Mouse (Mus musculus) WW6 (cell line): ENCODE results near the gene Myadml2.

Experiments
- DNase-seq: peaks from one replicate; pipeline ENCODE4 v3.0.0-alpha.2; 2013; ENCODE audit warnings: low read depth, low spot score

The Myadml2 gene

DNA sequence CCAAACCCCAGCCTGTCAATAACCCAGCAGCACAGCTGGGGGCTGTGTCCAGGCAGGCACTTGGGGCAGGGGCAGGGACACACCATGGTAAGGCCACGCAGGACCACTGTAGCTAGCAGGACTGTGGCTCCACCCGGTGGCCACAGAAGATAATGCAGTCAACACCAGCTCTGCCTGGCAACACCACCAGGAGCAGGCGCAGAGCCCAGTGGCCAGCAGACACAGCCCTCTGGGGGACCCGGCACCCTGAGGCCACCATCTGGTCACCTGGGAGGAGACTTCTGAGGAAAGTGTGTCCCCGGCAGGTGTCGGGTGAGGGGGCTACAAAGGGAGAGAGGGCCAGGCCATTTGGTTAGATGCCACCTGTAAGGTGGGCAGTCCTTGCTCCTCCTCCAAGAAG, 35.2 kb downstream of the Myadml2 start:
- no peak for DNase-seq

DNA sequence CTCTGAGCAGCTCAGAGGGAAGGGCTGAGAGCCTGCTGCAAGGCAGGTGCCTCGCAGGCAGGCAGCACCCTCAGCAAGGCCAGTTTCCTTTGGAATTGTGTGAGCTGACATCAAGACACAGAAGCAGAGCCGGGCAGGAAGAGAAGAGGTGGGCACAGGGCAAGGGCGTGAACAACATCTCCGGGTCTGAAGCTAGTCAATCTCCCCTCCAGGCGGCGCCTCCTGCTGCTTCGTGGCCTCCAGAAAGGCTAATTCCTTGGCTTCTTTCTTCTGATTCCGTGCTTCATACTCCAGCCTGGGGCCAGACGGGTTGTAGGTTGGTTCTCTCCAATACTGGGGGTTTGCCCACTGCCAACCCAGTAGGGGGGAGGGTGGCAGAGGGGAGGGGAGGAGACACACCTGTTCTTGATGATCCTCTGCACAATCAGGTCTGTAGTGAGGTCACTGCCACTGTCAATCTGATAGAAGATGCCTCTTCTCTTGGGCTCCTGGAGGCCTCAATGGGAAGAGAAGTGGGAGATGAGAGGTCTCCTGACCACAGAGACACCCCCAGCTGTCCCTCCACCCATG, 37.4 kb downstream of the Myadml2 start:
- no peak for DNase-seq

DNA sequence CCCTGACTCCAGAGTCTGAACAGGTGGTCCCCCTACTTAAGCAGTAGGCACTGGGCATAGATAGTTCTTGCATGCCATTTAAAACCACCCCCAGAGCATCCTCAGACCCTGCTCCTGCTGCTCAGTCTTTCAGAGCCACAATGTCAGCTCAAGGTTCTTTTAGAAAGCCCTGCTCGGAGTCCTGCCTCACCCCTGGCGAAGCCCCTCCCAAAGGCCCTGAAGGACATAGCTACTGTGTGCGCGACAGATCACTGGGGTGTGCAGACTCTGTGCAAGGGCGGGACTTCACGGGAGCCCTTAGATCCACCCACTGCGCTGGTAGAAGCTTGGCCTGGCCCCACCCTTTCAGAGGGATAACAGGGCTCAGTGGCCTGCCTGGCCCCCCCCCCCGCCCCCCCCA, 38.7 kb downstream of the Myadml2 start:
- DNase-seq, result no peak

DNA sequence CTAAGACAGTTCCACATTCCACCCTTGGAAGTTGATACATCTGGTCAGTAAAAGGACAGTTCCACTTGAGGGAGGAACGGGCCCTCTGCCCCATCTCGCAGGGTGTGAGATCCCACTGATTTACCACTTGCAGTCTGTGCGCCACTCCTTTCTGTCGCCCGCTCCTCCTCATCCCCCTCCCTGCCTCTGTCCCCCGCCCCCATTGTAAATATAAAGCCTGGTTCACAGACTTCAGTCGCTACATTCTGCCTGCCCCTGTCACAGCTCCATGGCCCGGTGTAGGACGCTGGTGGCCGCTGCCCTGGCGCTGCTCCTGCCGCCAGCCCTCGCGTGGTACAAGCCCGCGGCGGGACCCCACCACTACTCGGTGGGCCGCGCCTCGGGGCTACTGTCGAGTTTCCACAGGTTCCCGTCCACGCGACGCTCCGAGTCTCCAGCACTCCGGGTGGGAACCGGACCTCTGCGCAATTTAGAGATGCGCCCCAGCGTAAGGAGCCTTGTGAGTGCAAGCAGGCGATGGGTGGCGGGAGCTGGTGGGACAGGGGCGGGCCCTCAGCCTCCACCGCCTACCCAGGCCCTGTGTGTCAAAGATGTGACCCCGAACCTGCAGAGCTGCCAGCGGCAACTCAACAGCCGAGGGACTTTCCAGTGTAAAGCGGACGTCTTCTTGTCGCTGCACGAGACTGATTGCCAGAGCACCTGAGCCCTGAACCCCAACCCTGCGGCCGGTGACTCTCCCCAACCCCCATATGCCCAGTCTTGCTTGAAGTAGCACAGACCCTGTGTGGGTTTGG, 39.5 kb downstream of the Myadml2 start, which contains the start of gene Npb:
Gene Npb, plus strand, starts transcription at position 237 of the 794 bp plus-strand sequence.
- DNase-seq, result no peak

DNA sequence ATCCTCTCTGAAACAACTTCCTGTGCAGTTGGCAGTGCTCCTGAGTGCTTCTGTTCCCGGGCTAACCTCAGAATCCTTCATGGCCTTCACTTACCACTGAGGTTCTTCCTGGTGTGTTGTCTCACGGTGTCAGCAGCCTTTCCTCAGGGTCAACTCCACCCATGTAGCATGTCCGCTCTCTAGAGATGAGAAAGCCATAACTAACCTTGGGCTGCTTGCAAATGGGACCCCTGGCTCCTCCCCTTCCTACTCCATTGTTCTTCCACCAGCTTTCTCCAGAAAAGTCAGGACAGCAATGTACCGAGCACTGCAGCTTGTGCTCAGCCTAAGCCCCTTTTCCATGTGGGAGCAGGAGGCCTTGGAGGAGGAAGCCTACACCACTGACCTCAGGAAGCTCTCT, 41.2 kb downstream of the Myadml2 start:
- DNase-seq, result no peak

DNA sequence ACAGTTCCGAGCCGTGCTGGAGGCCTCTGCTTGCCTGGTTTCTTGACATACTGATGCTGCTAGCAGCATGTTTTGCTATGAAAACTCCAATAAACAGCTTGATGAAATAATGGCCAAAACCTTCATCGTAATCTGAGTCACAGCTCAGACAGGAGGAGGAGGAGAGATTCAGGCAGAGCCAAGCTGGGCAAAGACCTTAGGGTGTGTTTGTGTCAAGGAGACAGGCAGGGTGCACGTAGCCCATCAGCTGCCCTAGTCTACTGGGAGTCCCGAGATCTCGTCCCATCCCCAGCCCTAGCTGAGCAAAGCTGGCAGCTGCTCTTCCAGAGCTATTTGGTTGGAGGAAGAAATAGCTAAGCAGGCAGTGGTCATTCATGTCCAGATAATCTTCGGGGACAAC, 42.3 kb downstream of the Myadml2 start:
- no peak for DNase-seq

DNA sequence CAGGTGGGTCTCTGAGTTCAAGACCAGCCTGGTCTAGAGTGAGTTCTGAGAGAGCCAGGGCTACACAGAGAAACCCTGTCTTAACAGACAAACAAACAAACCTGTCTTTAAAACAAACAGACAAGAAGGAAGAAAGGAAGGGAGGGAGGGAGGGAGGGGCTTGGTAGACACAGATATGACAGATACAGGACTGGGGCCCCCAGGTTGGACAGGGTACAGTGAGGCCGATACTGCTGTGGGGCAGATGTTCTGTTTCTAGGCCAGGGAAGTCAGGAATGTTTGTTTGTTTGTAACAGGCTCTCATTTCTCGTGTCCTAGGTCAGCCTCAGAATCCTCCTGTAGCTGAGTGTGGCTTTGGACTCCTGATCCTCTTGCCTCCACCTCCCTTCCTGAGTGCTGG, 44.4 kb downstream of the Myadml2 start:
- DNase-seq, result no peak

DNA sequence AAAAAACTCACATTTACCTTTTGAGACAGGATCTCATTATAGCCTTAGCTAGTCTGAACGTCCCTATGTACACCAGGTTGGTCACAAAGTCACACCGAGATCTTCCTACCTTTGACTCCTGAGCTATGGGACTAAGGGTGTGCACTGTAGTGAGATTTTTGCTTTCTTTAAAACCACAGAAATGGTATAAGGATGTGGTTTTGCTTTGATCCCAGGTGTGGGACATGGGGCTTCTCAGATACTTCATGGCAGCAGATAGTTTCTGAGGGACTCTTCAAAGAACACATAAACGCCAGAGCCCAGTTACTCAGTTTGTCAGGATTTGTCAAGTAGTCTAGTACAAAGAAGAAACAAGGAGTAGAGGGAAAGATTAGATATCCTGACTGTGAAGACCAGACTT, 47.2 kb downstream of the Myadml2 start:
- no peak for DNase-seq

DNA sequence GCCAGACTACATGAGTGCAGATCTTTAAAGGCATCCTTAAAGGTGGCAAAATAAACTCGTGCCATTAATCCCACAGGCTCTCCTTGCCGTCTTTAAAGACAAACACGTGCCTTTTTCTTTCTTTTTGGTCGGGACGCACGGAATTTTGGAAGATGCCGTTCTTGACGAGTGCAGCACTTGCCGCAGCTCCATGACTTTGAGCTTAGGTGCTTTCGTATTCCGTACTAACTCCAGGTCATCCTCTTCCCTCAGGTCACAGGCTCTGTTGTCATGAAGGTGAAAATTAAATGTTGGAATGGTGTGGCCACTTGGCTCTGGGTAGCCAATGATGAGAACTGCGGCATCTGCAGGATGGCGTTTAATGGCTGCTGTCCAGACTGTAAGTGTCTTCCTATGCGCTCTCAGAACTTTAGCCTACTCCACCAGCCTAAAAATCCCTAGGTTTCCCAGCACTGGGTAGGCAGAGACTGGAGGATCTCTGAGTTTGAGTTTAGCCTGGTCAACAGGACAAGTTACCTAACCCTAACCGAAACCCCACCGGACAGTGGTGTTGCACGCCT, 48.9 kb downstream of the Myadml2 start:
- no peak for DNase-seq

DNA sequence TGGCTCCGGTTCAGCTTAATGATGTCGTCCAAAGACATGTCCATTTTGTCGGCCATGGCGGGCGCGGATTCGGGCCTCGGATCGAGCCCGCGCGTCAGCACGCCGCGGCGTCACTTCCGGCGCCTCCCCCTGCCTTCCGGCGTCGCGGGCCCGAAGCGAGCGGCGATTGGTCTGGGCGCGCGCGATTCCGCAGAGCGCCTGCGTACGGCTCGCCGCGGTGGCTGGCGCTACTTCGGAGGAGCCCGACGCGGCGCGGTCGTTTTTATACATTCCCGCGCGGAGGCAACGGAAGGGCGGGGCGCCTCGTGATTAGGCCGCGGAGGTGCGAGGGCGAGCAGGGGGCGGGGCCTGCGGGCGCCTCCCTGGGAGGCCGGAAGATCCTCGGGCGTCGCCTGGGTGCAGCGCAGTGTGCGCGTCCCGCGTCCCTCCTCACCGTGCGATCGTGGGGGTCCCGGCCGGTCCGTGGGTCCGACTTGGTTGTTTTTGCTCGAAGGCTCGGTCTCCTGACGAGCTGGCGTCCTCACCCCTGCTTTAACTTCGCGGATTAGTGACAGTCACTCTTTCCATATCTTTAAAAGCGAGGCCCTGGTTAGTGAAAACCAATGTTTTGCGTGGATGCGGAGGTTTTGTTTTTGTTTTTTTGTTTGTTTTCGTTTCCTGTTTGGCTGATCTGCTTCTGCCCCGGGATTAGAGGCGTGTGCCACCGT, 49.5 kb downstream of the Myadml2 start, which contains the start of the genes Alyref and Anapc11:
Gene Alyref, minus strand, starts transcription at position 83 of the 707 bp plus-strand sequence.
Gene Anapc11, plus strand, starts transcription at position 139 of the 707 bp plus-strand sequence.
- DNase-seq, result peak; percentile 97

DNA sequence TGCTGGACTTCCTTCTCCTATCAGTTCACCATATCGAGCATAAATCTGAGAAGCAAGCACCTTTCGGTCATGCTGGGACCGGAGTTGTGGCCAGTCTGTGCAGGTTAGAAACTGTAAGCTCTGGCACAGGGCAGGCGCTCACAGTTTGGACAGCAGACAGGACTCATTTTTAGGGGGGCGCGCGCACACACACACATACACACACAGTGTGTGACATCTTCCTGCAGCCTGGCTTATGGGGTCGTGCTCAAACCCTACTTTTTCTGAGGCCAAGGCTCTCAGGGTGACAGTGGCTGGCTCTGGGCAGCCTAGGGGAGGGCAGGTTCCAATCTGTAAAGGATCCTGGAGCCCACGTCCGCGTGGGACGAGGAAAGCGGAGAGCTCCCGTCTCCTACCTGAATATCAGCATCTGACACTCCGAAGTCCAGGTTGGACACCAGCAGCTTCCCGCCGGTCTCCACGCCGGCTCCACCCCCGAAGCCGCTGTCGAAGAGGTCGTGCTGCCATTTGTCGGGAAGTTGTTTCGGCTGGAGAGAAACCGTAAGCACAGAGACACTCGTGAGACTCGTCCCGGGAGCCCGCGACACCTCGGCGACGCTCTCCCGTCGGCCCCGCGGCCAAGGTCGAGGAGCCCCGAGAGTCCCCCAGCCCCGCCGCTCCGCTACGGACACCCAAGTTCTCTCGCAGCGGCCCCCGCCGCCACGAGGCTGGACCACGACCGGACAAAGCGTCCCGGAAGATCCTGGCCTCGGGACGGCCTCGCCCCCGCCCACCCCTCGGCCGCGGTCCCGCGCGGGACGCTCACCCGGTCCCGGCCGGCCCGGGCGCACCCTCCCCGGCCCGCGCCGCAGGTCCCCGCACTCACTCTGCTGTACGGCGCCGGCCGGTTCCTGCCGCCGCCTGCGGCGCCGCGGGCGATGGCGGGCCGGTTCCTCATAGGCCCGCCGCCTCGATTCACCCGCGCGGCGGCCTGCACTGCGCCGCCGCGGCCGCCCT, 50.4 kb downstream of the Myadml2 start:
- DNase-seq, result no peak
